Mouse (Mus musculus) right cerebral cortex, postnatal 4 days (tissue): ENCODE measurements around the gene Atp6v1e2.
A peak's percentile ranks its signal among the peaks of the same experiment; 100 is the strongest.

Source experiments
- DNase-seq: peaks from one replicate; pipeline ENCODE4 v3.0.0-alpha.2; 2022

Atp6v1e2 gene

GRCm38 (mm10) chr17:86964502-86964901 is 16.8 kb upstream of the Atp6v1e2 start:
- DNase-seq: peak; percentile 38

- no peak for DNase-seq
These were observed 16.3 kb upstream of the Atp6v1e2 start for GRCm38 (mm10) chr17:86964041-86964440.

GRCm38 (mm10) chr17:86963586-86963902 is 15.8 kb upstream of the Atp6v1e2 start:
- DNase-seq: peak; percentile 34

- DNase-seq: peak; percentile 80
These were observed 15.3 kb upstream of the Atp6v1e2 start, which contains the start of gene Rhoq for GRCm38 (mm10) chr17:86962894-86963585. Gene Rhoq, plus strand, starts transcription at chr17:86963082.

- peak; percentile 77 for DNase-seq
These were observed 14.7 kb upstream of the Atp6v1e2 start for GRCm38 (mm10) chr17:86962297-86962893.

- no peak for DNase-seq
These were observed 13.7 kb upstream of the Atp6v1e2 start for GRCm38 (mm10) chr17:86961301-86961841.

- no peak for DNase-seq
These were observed 10.3 kb upstream of the Atp6v1e2 start for GRCm38 (mm10) chr17:86957968-86958367.

GRCm38 (mm10) chr17:86957239-86957638 is 9.5 kb upstream of the Atp6v1e2 start:
- no peak for DNase-seq

GRCm38 (mm10) chr17:86948801-86949200 is 1.1 kb upstream of the Atp6v1e2 start:
- DNase-seq: no peak

- DNase-seq: no peak
These were observed 1.6 kb downstream of the Atp6v1e2 start for GRCm38 (mm10) chr17:86946078-86946477.

- DNase-seq: no peak
These were observed 4.5 kb downstream of the Atp6v1e2 start for GRCm38 (mm10) chr17:86943158-86943557.

- DNase-seq: no peak
These were observed 5.6 kb downstream of the Atp6v1e2 start for GRCm38 (mm10) chr17:86942112-86942511.

GRCm38 (mm10) chr17:86938683-86939082 is 9.0 kb downstream of the Atp6v1e2 start:
- DNase-seq: no peak

- peak; percentile 51 for DNase-seq
These were observed 10.1 kb downstream of the Atp6v1e2 start for GRCm38 (mm10) chr17:86937497-86938155.

GRCm38 (mm10) chr17:86937064-86937463 is 10.6 kb downstream of the Atp6v1e2 start:
- no peak for DNase-seq

GRCm38 (mm10) chr17:86932896-86933295 is 14.8 kb downstream of the Atp6v1e2 start:
- DNase-seq: no peak

GRCm38 (mm10) chr17:86929981-86930380 is 17.7 kb downstream of the Atp6v1e2 start:
- DNase-seq: no peak

GRCm38 (mm10) chr17:86929355-86929754 is 18.3 kb downstream of the Atp6v1e2 start:
- DNase-seq: no peak

- DNase-seq: no peak
These were observed 20.9 kb downstream of the Atp6v1e2 start for GRCm38 (mm10) chr17:86926836-86927235.

GRCm38 (mm10) chr17:86924679-86925078 is 23.0 kb downstream of the Atp6v1e2 start:
- DNase-seq: no peak

- no peak for DNase-seq
These were observed 28.0 kb downstream of the Atp6v1e2 start for GRCm38 (mm10) chr17:86919729-86920128.

GRCm38 (mm10) chr17:86918786-86919185 is 28.9 kb downstream of the Atp6v1e2 start:
- DNase-seq: no peak

GRCm38 (mm10) chr17:86917048-86917447 is 30.6 kb downstream of the Atp6v1e2 start, which contains the start of gene Tmem247:
Gene Tmem247, plus strand, starts transcription at chr17:86917348.
- no peak for DNase-seq

GRCm38 (mm10) chr17:86915540-86915939 is 32.2 kb downstream of the Atp6v1e2 start:
- no peak for DNase-seq
